In genomic region chr17:46546995-46547394, GRCm38 (mm10) we compare ENCODE assay signal across 10 mouse cellular contexts. TPM values are rescaled to one million over a fixed set of nuclear protein-coding genes. Genes with fewer than 3 reads are reported as not detected.
DNase-seq lines count a peak whose midpoint lies in the region; ATAC-seq and TF ChIP-seq lines count a peak whose summit lies in the region.
"Had no signal": no experiment of that assay in that cellular context is flagged by ENCODE, and none has a peak within 500 bp of the region (broad histone marks: within the 10 kb centered on the region; RNA-seq: fewer than 3 reads in every experiment).

No protein-coding gene starts in this region.

- peak overlapping the region; percentile 59; the same call in 1 of the 2 replicates for H3K4me3 ChIP-seq in heart, embryonic 12.5 days
- 0 out of 2 replicates have a peak overlapping the region, but pooled peaks have one; percentile 5 for H3K4me3 ChIP-seq in ES-Bruce4 (ENCODE audit: low read depth, low read length)
- H3K4me3 ChIP-seq in embryonic facial prominence, embryonic 13.5 days, result peak overlapping the region; percentile 67; the same call in 1 of the 2 replicates
- H3K4me3 ChIP-seq in limb, embryonic 15.5 days, result no peak overlapping the region; the same call in 1 of the 2 replicates

- no peaks in the 10 kb centered on the region for H3K9me3 ChIP-seq in heart, embryonic 12.5 days (replicated peaks)
- H3K9me3 ChIP-seq in ES-Bruce4 (replicated peaks; ENCODE audit: control insufficient read depth, insufficient read depth, low read length, poor library complexity, severe bottlenecking), result no peaks in the 10 kb centered on the region
- no peaks in the 10 kb centered on the region for H3K9me3 ChIP-seq in embryonic facial prominence, embryonic 13.5 days
- no peaks in the 10 kb centered on the region for H3K9me3 ChIP-seq in limb, embryonic 15.5 days

- WGBS in heart, embryonic 12.5 days, result 11% methylated on average over 8 of the region's 8 CpGs
- 15% methylated on average over 8 of the region's 8 CpGs for WGBS in embryonic facial prominence, embryonic 13.5 days
- WGBS in limb, embryonic 15.5 days, result 19% methylated on average over 8 of the region's 8 CpGs

- no peak for TF ChIP-seq POLR2A in ES-Bruce4 (IDR thresholded peaks at IDR 0.05; ENCODE audit: insufficient read depth, low read length)

- TF ChIP-seq CTCF in ES-Bruce4 (IDR thresholded peaks at IDR 0.05; ENCODE audit: low read depth, low read length), result no peak

- TF ChIP-seq EP300 in ES-Bruce4 (IDR thresholded peaks at IDR 0.05; ENCODE audit: insufficient read depth, low read depth, low read length), result 0 out of 2 replicates have a peak, but pooled peaks have one; percentile 37

- peaks cover 46% of the 10 kb centered on the region for H3K36me3 ChIP-seq in heart, embryonic 12.5 days
- 0 out of 2 replicates have a peak, but pooled peaks cover 4% of the 10 kb centered on the region for H3K36me3 ChIP-seq in ES-Bruce4 (ENCODE audit: control insufficient read depth, insufficient read depth, low read length, poor library complexity, severe bottlenecking)
- H3K36me3 ChIP-seq in embryonic facial prominence, embryonic 13.5 days, result peaks cover 45% of the 10 kb centered on the region
- peaks cover 46% of the 10 kb centered on the region for H3K36me3 ChIP-seq in limb, embryonic 15.5 days

- peak overlapping the region; percentile 38 for H3K9ac ChIP-seq in heart, embryonic 12.5 days
- H3K9ac ChIP-seq in ES-Bruce4 (ENCODE audit: low read depth, poor library complexity, severe bottlenecking), result no peak overlapping the region
- H3K9ac ChIP-seq in embryonic facial prominence, embryonic 13.5 days, result no peak overlapping the region
- no peak overlapping the region for H3K9ac ChIP-seq in limb, embryonic 15.5 days

- no peak for ATAC-seq in heart, embryonic 12.5 days (ENCODE audit: insufficient number of reproducible peaks, low FRiP score)
- no peak for ATAC-seq in embryonic facial prominence, embryonic 13.5 days (ENCODE audit: insufficient number of reproducible peaks, insufficient read depth, low FRiP score, low TSS enrichment, low read depth)
- no peak for ATAC-seq in limb, embryonic 15.5 days (ENCODE audit: insufficient number of reproducible peaks, low FRiP score, low TSS enrichment, low read depth)

- H3K27me3 ChIP-seq in heart, embryonic 12.5 days (replicated peaks), result peaks cover 6% of the 10 kb centered on the region; the same call in 1 of the 2 replicates
- no peaks in the 10 kb centered on the region for H3K27me3 ChIP-seq in ES-Bruce4 (ENCODE audit: control insufficient read depth, insufficient read depth, low read length, poor library complexity, severe bottlenecking)
- 0 out of 2 replicates have a peak, but pooled peaks cover 7% of the 10 kb centered on the region for H3K27me3 ChIP-seq in embryonic facial prominence, embryonic 13.5 days
- H3K27me3 ChIP-seq in limb, embryonic 15.5 days, result no peaks in the 10 kb centered on the region
- H3K27me3 ChIP-seq: CH12.LX had no signal

- intact Hi-C loops in heart, postnatal 25 days (cut with DNase I), result no loop called here

- no peak overlapping the region for H3K27ac ChIP-seq in heart, embryonic 12.5 days (ENCODE audit: poor library complexity, severe bottlenecking)
- H3K27ac ChIP-seq in ES-Bruce4 (ENCODE audit: insufficient read depth, low read length), result peak overlapping the region; percentile 11; the same call in 1 of the 2 replicates
- peak overlapping the region; percentile 16; the same call in 1 of the 2 replicates for H3K27ac ChIP-seq in embryonic facial prominence, embryonic 13.5 days
- H3K27ac ChIP-seq in limb, embryonic 15.5 days, result no peak overlapping the region

- peaks cover 33% of the 10 kb centered on the region for H3K4me1 ChIP-seq in heart, embryonic 12.5 days (replicated peaks)
- peaks cover 6% of the 10 kb centered on the region for H3K4me1 ChIP-seq in ES-Bruce4 (ENCODE audit: control insufficient read depth, insufficient read depth, low read length)
- H3K4me1 ChIP-seq in embryonic facial prominence, embryonic 13.5 days, result peaks cover 25% of the 10 kb centered on the region
- H3K4me1 ChIP-seq in limb, embryonic 15.5 days, result peaks cover 25% of the 10 kb centered on the region

- peak overlapping the region; percentile 80 for H3K4me2 ChIP-seq in heart, embryonic 12.5 days
- peak overlapping the region; percentile 86 for H3K4me2 ChIP-seq in embryonic facial prominence, embryonic 13.5 days
- H3K4me2 ChIP-seq in limb, embryonic 15.5 days, result peak overlapping the region; percentile 83

- DNase-seq in heart, postnatal 25 days (ENCODE audit: low spot score), result no peak
- no peak for DNase-seq in frontal cortex, postnatal 14 days (ENCODE audit: low spot score in 2 of 2)
- DNase-seq in layer of hippocampus, adult 9-11 months, result no peak
- DNase-seq in thymus, postnatal 0 days (ENCODE audit: low spot score), result no peak

RNA-seq across cellular contexts. Expression of gene Cul9, which starts 0.8 kb away (rescaled TPM):
- 7.2 and 7.4 TPM in 2 replicates for polyA plus RNA-seq in heart, embryonic 12.5 days (2016; fragmentation: Nextera tagmentation; extraction: Ambion mirVana)
- 10 to 100 TPM; 19.4 to 19.5 TPM for total RNA-seq in heart, postnatal 25 days (2021)
- 4.4 and 6.2 TPM in 2 replicates for polyA plus RNA-seq in ES-Bruce4 (2011; ENCODE audit: insufficient read depth, insufficient read length, low read depth, missing spikeins)
- polyA plus RNA-seq in embryonic facial prominence, embryonic 13.5 days (2015; fragmentation: Nextera tagmentation; extraction: Ambion mirVana), result 10.7 and 11.4 TPM in 2 replicates
- 5.2 and 7.5 TPM in 2 replicates for polyA plus RNA-seq in limb, embryonic 15.5 days (2015; fragmentation: Nextera tagmentation; extraction: Ambion mirVana)
- polyA plus RNA-seq in thymus, postnatal 0 days (2015; fragmentation: Nextera tagmentation; extraction: Ambion mirVana), result 2.5 and 2.8 TPM in 2 replicates

RNA-seq across cellular contexts. Expression of gene Srf, which starts 9.0 kb away (rescaled TPM):
- polyA plus RNA-seq in heart, embryonic 12.5 days (2016; fragmentation: Nextera tagmentation; extraction: Ambion mirVana), result 15.0 and 17.5 TPM in 2 replicates
- total RNA-seq in heart, postnatal 25 days (2021), result 10 to 100 TPM; 98.7 to 99.3 TPM
- polyA plus RNA-seq in ES-Bruce4 (2011; ENCODE audit: insufficient read depth, insufficient read length, low read depth, missing spikeins), result 40.5 and 42.0 TPM in 2 replicates
- 6.3 and 8.9 TPM in 2 replicates for polyA plus RNA-seq in embryonic facial prominence, embryonic 13.5 days (2015; fragmentation: Nextera tagmentation; extraction: Ambion mirVana)
- 6.4 and 7.1 TPM in 2 replicates for polyA plus RNA-seq in limb, embryonic 15.5 days (2015; fragmentation: Nextera tagmentation; extraction: Ambion mirVana)
- polyA plus RNA-seq in thymus, postnatal 0 days (2015; fragmentation: Nextera tagmentation; extraction: Ambion mirVana), result 5.0 and 7.5 TPM in 2 replicates

RNA-seq across cellular contexts. Expression of gene Dnph1, which starts 50.5 kb away (rescaled TPM):
- 24.2 and 25.9 TPM in 2 replicates for polyA plus RNA-seq in heart, embryonic 12.5 days (2016; fragmentation: Nextera tagmentation; extraction: Ambion mirVana)
- total RNA-seq in heart, postnatal 25 days (2021), result 1 to 10 TPM; 1.1 to 2.4 TPM
- 21.8 and 24.1 TPM in 2 replicates for polyA plus RNA-seq in ES-Bruce4 (2011; ENCODE audit: insufficient read depth, insufficient read length, low read depth, missing spikeins)
- 60.8 and 63.5 TPM in 2 replicates for polyA plus RNA-seq in embryonic facial prominence, embryonic 13.5 days (2015; fragmentation: Nextera tagmentation; extraction: Ambion mirVana)
- 29.3 and 33.8 TPM in 2 replicates for polyA plus RNA-seq in limb, embryonic 15.5 days (2015; fragmentation: Nextera tagmentation; extraction: Ambion mirVana)
- polyA plus RNA-seq in thymus, postnatal 0 days (2015; fragmentation: Nextera tagmentation; extraction: Ambion mirVana), result 28.3 and 33.7 TPM in 2 replicates

RNA-seq across cellular contexts. Expression of gene Ttbk1, which starts 59.5 kb away (rescaled TPM):
- polyA plus RNA-seq in heart, embryonic 12.5 days (2016; fragmentation: Nextera tagmentation; extraction: Ambion mirVana), result 0.08 and 0.13 TPM in 2 replicates
- under 1 TPM; 0.20 to 0.34 TPM for total RNA-seq in heart, postnatal 25 days (2021)
- 0.90 and 1.3 TPM in 2 replicates for polyA plus RNA-seq in ES-Bruce4 (2011; ENCODE audit: insufficient read depth, insufficient read length, low read depth, missing spikeins)
- 0.14 and 0.27 TPM in 2 replicates for polyA plus RNA-seq in embryonic facial prominence, embryonic 13.5 days (2015; fragmentation: Nextera tagmentation; extraction: Ambion mirVana)
- polyA plus RNA-seq in limb, embryonic 15.5 days (2015; fragmentation: Nextera tagmentation; extraction: Ambion mirVana), result 0.02 and 0.06 TPM in 2 replicates
- 0.08 TPM in 1 of 2 replicates, not detected in the other for polyA plus RNA-seq in thymus, postnatal 0 days (2015; fragmentation: Nextera tagmentation; extraction: Ambion mirVana)
- polyA plus RNA-seq: liver, embryonic 16.5 days had no signal

Comparison
In these comparisons a context has a peak if more than half of its experiments do, and no peak if none do; other contexts are left out.
1. H3K27ac ChIP-seq: peak in ES-Bruce4 (single experiment) and embryonic facial prominence, embryonic 13.5 days (single experiment); none in heart, embryonic 12.5 days (single experiment) and limb, embryonic 15.5 days (single experiment).
2. Peak in every context shown above with its lines, with median percentiles within 50 percentile points of each other: H3K4me2 ChIP-seq.